Mouse (Mus musculus) gastrocnemius, adult 8-10 months (tissue): ENCODE measurements around the gene Dmrtc1b. TPM values are rescaled to one million over a fixed set of nuclear protein-coding genes. Genes with fewer than 3 reads are reported as not detected.
"Not testable (repeated sequence)": the region's sequence is repeated elsewhere in the genome, so short reads cannot be mapped to it uniquely, and the experiment has no call there.

Source experiments
- DNase-seq, 2 experiments: peaks; one replicate each; pipeline ENCODE4 v3.0.0; 2022; ENCODE audit warnings: low spot score in 2 of 2
- total RNA-seq, 4 experiments: library from RNA; stranded (reverse); gene quantifications; 2 replicates each; pipeline ENCODE4 v1.2.4; 2022

The Dmrtc1b gene
- total RNA-seq: not detected

- not testable (repeated sequence) for DNase-seq
These were observed at the start of gene Dmrtc1b, which contains the start of gene Gm9112 for GRCm38 (mm10) chrX:102707535-102707934. TSS of gene Dmrtc1b (plus strand) at chrX:102707865. TSS of gene Gm9112 (minus strand) at chrX:102707635.

GRCm38 (mm10) chrX:102660712-102661111 is 47.0 kb upstream of the Dmrtc1b start:
- DNase-seq: no peak

- no peak for DNase-seq
These were observed 41.0 kb upstream of the Dmrtc1b start for GRCm38 (mm10) chrX:102666641-102667040.

GRCm38 (mm10) chrX:102684706-102685105 is 23.0 kb upstream of the Dmrtc1b start:
- DNase-seq: not testable (repeated sequence)

- DNase-seq: not testable (repeated sequence)
These were observed 20.8 kb upstream of the Dmrtc1b start, which contains the start of gene Gm3880 for GRCm38 (mm10) chrX:102686872-102687271. TSS of gene Gm3880 (minus strand) at chrX:102686972.

GRCm38 (mm10) chrX:102689252-102689651 is 18.4 kb upstream of the Dmrtc1b start:
- DNase-seq: not testable (repeated sequence)

- not testable (repeated sequence) for DNase-seq
These were observed 7.0 kb upstream of the Dmrtc1b start for GRCm38 (mm10) chrX:102700636-102701035.

- DNase-seq: not testable (repeated sequence)
These were observed 16.6 kb downstream of the Dmrtc1b start for GRCm38 (mm10) chrX:102724226-102724625.

Other genes starting within 250 kb of the Dmrtc1b start
- 1 to 10 TPM; 3.7 to 5.8 (median 4.5) TPM for gene Hdac8, start 202.5 kb upstream of the Dmrtc1b start, total RNA-seq
- gene Phka1, start 63.6 kb upstream of the Dmrtc1b start, total RNA-seq: 100 to 1,000 TPM; 533 to 733 (median 615) TPM
- gene Gm3880, start 20.9 kb upstream of the Dmrtc1b start, total RNA-seq: not detected
- not detected for gene Gm9112, start 230 bp upstream of the Dmrtc1b start, total RNA-seq
- not detected for gene Dmrtc1c1, start 95.1 kb downstream of the Dmrtc1b start, total RNA-seq
- gene Dmrtc1c2, start 146.8 kb downstream of the Dmrtc1b start, total RNA-seq: not detected
- not detected for gene 1700031F05Rik, start 160.1 kb downstream of the Dmrtc1b start, total RNA-seq
- not detected for gene Dmrtc1a, start 200.8 kb downstream of the Dmrtc1b start, total RNA-seq
- gene 1700011M02Rik, start 201.0 kb downstream of the Dmrtc1b start, total RNA-seq: not detected
- not detected for gene 1700018G05Rik, start 220.5 kb downstream of the Dmrtc1b start, total RNA-seq